Mouse (Mus musculus) megakaryocyte, embryonic 14.5 days (primary cell): ENCODE measurements around the gene She.

Source experiments
- FLI1 ChIP-seq: IDR thresholded peaks from 2 replicates; pipeline ENCODE4 v1.6.1; 2012; ENCODE audit warnings: low read length, inconsistent platforms, mixed read lengths
- GATA1 ChIP-seq: IDR thresholded peaks from 3 replicates; pipeline ENCODE4 v1.6.1; 2012; ENCODE audit warnings: mixed read lengths, low read length, inconsistent platforms, borderline replicate concordance

DNA sequence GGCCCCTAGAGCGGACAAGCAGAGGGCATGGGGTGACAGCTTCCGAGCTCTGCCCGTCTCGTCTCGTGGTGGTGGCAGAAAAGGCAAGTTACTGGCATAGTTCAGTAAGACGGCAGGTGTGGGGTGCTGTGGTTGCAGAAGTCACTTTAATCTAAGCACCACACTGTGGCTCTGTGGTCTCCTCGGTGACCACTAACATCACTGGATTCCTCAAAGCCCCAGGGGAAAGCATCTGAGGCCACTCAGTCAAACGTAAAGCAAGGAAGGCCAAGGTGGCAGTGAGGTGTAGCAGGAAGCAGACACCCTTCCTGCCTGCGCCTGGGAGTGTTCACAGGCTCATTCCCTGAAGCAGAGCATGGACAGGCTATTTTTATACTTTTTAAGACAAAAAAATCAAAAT, 38.4 kb downstream of the She start:
- TF ChIP-seq GATA1: no peak
- no peak for TF ChIP-seq FLI1
